Mouse (Mus musculus): Measurements from ENCODE around the gene Pdzd2.

The Pdzd2 gene

GRCm38 (mm10) chr15:12355261-12355660 is 384.5 kb downstream of the Pdzd2 start:
- in situ Hi-C loops (cut with MboI): no loop called here

GRCm38 (mm10) chr15:12354281-12354810 is 385.4 kb downstream of the Pdzd2 start:
- in situ Hi-C loops (cut with MboI): no loop called here

GRCm38 (mm10) chr15:12351470-12351869 is 388.3 kb downstream of the Pdzd2 start:
- in situ Hi-C loops (cut with MboI): no loop called here

- in situ Hi-C loops (cut with MboI): no loop called here
Measured at GRCm38 (mm10) chr15:12349840-12350239, 389.9 kb downstream of the Pdzd2 start.

- in situ Hi-C loops (cut with MboI): no loop called here
Measured at GRCm38 (mm10) chr15:12348950-12349349, 390.8 kb downstream of the Pdzd2 start.

- in situ Hi-C loops (cut with MboI): no loop called here
Measured at GRCm38 (mm10) chr15:12346916-12347315, 392.8 kb downstream of the Pdzd2 start.

- in situ Hi-C loops (cut with MboI): no loop called here
Measured at GRCm38 (mm10) chr15:12341401-12341758, 398.3 kb downstream of the Pdzd2 start.

- in situ Hi-C loops (cut with MboI): no loop called here
Measured at GRCm38 (mm10) chr15:12340536-12341400, 399.0 kb downstream of the Pdzd2 start.

GRCm38 (mm10) chr15:12337779-12338137 is 402.0 kb downstream of the Pdzd2 start:
- in situ Hi-C loops (cut with MboI): no loop called here

GRCm38 (mm10) chr15:12337030-12337778 is 402.5 kb downstream of the Pdzd2 start:
- in situ Hi-C loops (cut with MboI): no loop called here

- in situ Hi-C loops (cut with MboI): no loop called here
Measured at GRCm38 (mm10) chr15:12334381-12334780, 405.3 kb downstream of the Pdzd2 start.

- in situ Hi-C loops (cut with MboI): no loop called here
Measured at GRCm38 (mm10) chr15:12331300-12331699, 408.4 kb downstream of the Pdzd2 start.

- in situ Hi-C loops (cut with MboI): no loop called here
Measured at GRCm38 (mm10) chr15:12330892-12331291, 408.8 kb downstream of the Pdzd2 start.

- in situ Hi-C loops (cut with MboI): no loop called here
Measured at GRCm38 (mm10) chr15:12330389-12330788, 409.3 kb downstream of the Pdzd2 start.

- in situ Hi-C loops (cut with MboI): no loop called here
Measured at GRCm38 (mm10) chr15:12324326-12324725, 415.4 kb downstream of the Pdzd2 start.

GRCm38 (mm10) chr15:12322676-12323402 is 416.9 kb downstream of the Pdzd2 start:
- in situ Hi-C loops (cut with MboI): no loop called here

- in situ Hi-C loops (cut with MboI): no loop called here
Measured at GRCm38 (mm10) chr15:12321788-12322621, 417.7 kb downstream of the Pdzd2 start, which contains the start of gene 1810049J17Rik. 1810049J17Rik (minus strand) TSS chr15:12321899.

GRCm38 (mm10) chr15:12321091-12321787 is 418.5 kb downstream of the Pdzd2 start, which contains the start of gene Golph3:
Golph3 (plus strand) TSS chr15:12321450.
- in situ Hi-C loops (cut with MboI): no loop called here

GRCm38 (mm10) chr15:12320441-12321090 is 419.2 kb downstream of the Pdzd2 start:
- in situ Hi-C loops (cut with MboI): no loop called here

GRCm38 (mm10) chr15:12319889-12320288 is 419.8 kb downstream of the Pdzd2 start:
- in situ Hi-C loops (cut with MboI): no loop called here

Measured in mature B cell (primary cell).